Mouse (Mus musculus) spleen, adult 2 months (tissue): Measurements from ENCODE around the gene Xpo5. TPM values are rescaled to one million over a fixed set of nuclear protein-coding genes. Genes with fewer than 3 reads are reported as not detected.

Experiments used
- DNase-seq, 2 experiments: peaks; one replicate each; pipeline versions ENCODE4 v3.0.0 to v3.0.0-alpha.2; 2012 to 2021; ENCODE audit warnings: low spot score in 2 of 2, low read depth in 1 of 2
- H3K27ac ChIP-seq: fragments of 200-500 bp; 2 replicates; pipeline ENCODE4 v1.5.1; 2012; ENCODE audit warnings: low read length, inconsistent platforms; ENCODE audit not compliant: insufficient read depth
- H3K27me3 ChIP-seq: fragments of 200-500 bp; 2 replicates; pipeline ENCODE4 v1.6.1; 2012; ENCODE audit warnings: mild to moderate bottlenecking, moderate library complexity, low read length, inconsistent platforms; ENCODE audit not compliant: control insufficient read depth, insufficient read depth
- H3K36me3 ChIP-seq: fragments of 200-500 bp; 2 replicates; pipeline ENCODE4 v1.6.1; 2012; ENCODE audit warnings: mild to moderate bottlenecking, low read length, inconsistent platforms; ENCODE audit not compliant: control insufficient read depth, insufficient read depth
- H3K4me1 ChIP-seq: fragments of 200-500 bp; 2 replicates; pipeline ENCODE4 v1.6.1; 2011; ENCODE audit warnings: inconsistent platforms; ENCODE audit not compliant: control insufficient read depth, insufficient read depth, insufficient read length
- H3K4me3 ChIP-seq: fragments of 200-500 bp; 2 replicates; pipeline ENCODE4 v1.5.1; 2011; ENCODE audit warnings: mild to moderate bottlenecking, inconsistent platforms; ENCODE audit not compliant: insufficient read depth, insufficient read length; ENCODE audit errors: extremely low read depth
- CTCF ChIP-seq: fragments of 200-500 bp; IDR thresholded peaks from 2 replicates; pipeline ENCODE4 v1.5.1; 2011; ENCODE audit warnings: mild to moderate bottlenecking, inconsistent platforms; ENCODE audit not compliant: insufficient read depth, insufficient read length, insufficient replicate concordance; ENCODE audit errors: extremely low read depth
- POLR2A ChIP-seq: fragments of 200-500 bp; IDR thresholded peaks from 2 replicates; pipeline ENCODE4 v1.6.1; 2011; ENCODE audit warnings: low read depth, low read length, inconsistent platforms
- WGBS: fragments of 180-500 bp; shearing (Covaris S2); methylation state at CpG from one replicate; pipeline ENCODE4 v1.1.7; 2018; 5-methylcytosine and 5-hydroxymethylcytosine counted together
- polyA plus RNA-seq: library from polyadenylated mRNA; depleted of rRNA; stranded (reverse); fragments of >200 nt; gene quantifications from 2 replicates; pipeline ENCODE4 v1.2.3, GENCODE M21; 2012

The Xpo5 gene
- polyA plus RNA-seq, 1 experiment: 14.7 TPM

DNA sequence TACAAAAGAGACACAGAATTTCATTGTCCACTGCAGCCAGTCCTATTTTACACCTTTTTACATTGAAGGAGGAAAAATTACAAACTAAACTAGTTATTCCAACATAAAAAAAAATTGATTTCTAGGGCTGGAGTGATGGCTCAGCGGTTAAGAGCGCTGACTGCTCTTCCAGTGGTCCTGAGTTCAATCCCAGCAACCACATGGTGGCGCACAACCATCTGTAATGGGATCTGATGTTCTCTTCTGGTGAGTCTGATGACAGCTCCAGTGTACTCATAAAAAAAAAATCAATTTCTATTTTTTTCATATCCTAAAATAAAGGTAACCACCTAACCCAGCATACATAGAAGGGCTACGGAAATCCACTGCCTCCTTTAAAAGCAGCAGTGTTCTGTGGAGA, 20.3 kb upstream of the Xpo5 start:
- WGBS: 95% methylated on average over 4 of the region's 4 CpGs
- no peak for TF ChIP-seq CTCF
- no peak for TF ChIP-seq POLR2A
- no peak overlapping the region for H3K27ac ChIP-seq
- no peaks in the 10 kb centered on the region for H3K27me3 ChIP-seq
- no peak for DNase-seq
- no peaks in the 10 kb centered on the region for H3K4me1 ChIP-seq
- no peak overlapping the region for H3K4me3 ChIP-seq
- peaks cover 47% of the 10 kb centered on the region for H3K36me3 ChIP-seq

DNA sequence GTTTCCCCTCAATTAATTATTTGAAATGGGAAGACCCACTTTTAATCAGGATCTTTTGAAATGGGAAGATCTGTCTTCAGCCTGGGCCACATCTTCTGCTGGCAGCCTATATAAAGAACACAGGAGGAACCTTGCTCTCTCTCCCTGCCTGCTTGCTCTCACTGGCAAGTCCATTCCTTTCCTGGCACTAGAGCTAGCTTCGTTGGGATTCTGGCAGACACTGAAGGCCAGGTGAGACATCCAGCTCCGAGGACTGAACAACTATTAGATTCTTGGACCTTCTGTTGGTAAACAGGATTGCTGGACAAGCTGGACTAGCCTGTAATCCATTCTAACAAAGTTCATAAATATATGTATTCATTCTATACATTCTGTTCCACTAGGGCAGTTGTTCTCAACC, 13.8 kb upstream of the Xpo5 start:
- DNase-seq: no peak
- no peak overlapping the region for H3K4me3 ChIP-seq
- no peaks in the 10 kb centered on the region for H3K4me1 ChIP-seq
- WGBS: 91% methylated on average over 2 of the region's 2 CpGs
- H3K27ac ChIP-seq: no peak overlapping the region
- no peaks in the 10 kb centered on the region for H3K27me3 ChIP-seq
- no peak for TF ChIP-seq POLR2A
- no peak for TF ChIP-seq CTCF
- H3K36me3 ChIP-seq: peaks cover 32% of the 10 kb centered on the region

DNA sequence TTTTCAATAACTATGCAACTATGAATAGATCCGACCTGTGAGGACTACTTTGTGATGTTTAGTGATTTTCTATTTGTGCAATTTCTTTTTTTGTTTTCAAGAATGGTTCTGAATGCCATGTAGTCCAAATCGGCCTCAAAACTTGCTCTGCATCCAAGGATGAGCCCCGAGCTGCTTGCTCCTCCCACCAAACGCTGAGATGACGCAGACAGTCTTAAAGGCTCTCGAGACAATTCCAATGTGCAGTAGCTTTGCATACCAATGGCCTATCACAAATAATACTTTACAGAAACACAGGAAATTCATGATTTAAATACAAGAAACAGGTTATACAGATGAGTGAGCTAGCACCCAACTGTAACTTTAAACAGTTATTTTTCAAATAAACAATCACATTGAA, 1.4 kb upstream of the Xpo5 start:
- Histone ChIP-seq H3K36me3 (peaks cover 9% of the 10 kb centered on the region), H3K4me3 (no peak overlapping the region; the same call in 1 of the 2 replicates), H3K27me3 (no peaks in the 10 kb centered on the region), H3K4me1 (peaks cover 5% of the 10 kb centered on the region; the same call in 1 of the 2 replicates), H3K27ac (no peak overlapping the region)
- DNase-seq: no peak
- 51% methylated on average over 6 of the region's 6 CpGs for WGBS
- TF ChIP-seq POLR2A (no peak), CTCF (no peak)

DNA sequence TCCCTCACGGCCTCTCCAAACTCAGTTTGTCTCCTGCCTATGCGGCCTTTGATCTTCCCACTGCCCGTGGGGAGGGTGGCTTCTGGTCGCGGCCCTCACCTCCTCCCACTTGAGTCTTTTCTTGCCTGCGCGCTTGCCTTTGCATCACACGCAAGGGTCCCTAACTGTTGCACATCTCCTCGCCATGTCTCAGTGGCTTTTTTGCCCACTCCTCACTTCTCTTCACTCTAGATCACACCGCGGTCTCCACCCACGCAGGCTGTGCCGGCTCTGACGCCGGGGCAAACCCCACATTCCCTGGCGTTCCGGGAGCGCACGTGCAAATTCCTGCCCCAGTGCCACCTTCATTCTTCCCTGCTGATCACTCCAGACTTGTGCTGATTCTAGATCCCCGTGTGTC, 496 bp downstream of the Xpo5 start:
- no peak for DNase-seq
- peaks cover 6% of the 10 kb centered on the region; the same call in 1 of the 2 replicates for H3K36me3 ChIP-seq
- 1% methylated on average over 20 of the region's 20 CpGs for WGBS
- no peak for TF ChIP-seq CTCF
- no peak for TF ChIP-seq POLR2A
- peak overlapping the region; percentile 98 for H3K4me3 ChIP-seq
- H3K27ac ChIP-seq: peak overlapping the region; percentile 58
- no peaks in the 10 kb centered on the region for H3K27me3 ChIP-seq
- H3K4me1 ChIP-seq: peaks cover 5% of the 10 kb centered on the region; the same call in 1 of the 2 replicates

DNA sequence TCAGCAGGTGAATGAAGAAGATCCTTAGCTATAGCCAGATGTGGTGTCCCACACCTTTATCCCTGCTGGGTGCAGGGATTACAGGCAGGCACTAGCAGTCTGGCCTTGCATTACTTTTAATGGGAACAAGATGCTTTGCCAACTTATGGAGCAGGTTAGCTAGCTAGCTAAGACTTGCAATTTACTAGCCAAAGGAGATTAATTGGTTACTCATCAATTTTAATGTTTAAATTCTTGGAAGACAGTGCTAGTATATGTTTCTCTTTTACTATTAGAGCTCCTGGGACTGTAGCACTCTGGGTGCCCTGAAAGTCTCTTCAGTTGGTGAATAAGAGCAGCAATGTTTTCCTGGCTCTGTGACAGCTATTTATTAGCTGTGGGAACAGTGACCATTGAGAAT, 4.1 kb downstream of the Xpo5 start:
- no peak overlapping the region for H3K4me3 ChIP-seq
- peaks cover 3% of the 10 kb centered on the region; the same call in 1 of the 2 replicates for H3K4me1 ChIP-seq
- no peak for DNase-seq
- no peak for TF ChIP-seq CTCF
- no peak for TF ChIP-seq POLR2A
- peaks cover 19% of the 10 kb centered on the region for H3K36me3 ChIP-seq
- no peak overlapping the region for H3K27ac ChIP-seq
- no peaks in the 10 kb centered on the region for H3K27me3 ChIP-seq

DNA sequence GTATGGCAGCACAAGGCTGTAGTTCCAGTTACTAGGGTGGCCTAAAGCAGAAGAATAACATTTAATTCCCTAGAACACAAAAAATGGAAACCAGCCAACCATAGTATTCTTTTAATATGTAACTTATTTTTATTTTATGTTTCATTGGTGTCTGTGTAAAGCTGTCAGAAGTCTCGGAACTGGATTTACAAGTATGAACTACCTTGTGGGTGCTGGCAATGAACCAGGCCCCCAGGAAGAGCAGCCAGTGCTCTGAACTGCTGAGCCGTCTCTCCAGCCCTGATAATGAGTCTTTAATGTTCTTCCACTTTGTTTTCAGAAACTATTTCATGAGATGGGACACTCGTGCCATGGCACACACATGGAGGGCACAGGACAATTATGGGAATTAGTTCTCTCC, 8.0 kb downstream of the Xpo5 start:
- Histone ChIP-seq H3K27ac (no peak overlapping the region), H3K36me3 (peaks cover 30% of the 10 kb centered on the region), H3K4me3 (no peak overlapping the region), H3K4me1 (no peaks in the 10 kb centered on the region), H3K27me3 (no peaks in the 10 kb centered on the region)
- no peak for DNase-seq
- no peak for TF ChIP-seq POLR2A
- TF ChIP-seq CTCF: no peak
- WGBS: 91% methylated on average over 3 of the region's 3 CpGs

DNA sequence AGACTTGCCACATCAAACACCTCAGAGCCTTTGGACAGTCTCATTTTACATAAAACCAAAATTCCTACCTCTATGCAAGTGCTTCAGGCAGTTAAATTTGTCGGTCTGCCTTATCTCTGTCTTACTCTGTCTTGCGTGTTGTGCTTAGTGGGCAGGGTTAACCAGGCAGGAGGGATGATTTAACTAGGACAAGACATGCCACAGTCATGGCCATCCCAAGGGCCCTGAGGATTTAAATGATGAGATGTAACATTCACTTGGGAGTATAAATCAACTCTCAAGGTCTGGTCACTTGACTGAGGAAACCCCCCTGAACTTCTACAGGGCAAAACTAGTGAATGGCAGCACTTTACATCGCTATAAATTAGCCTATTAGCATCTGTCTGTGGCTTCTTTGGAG, 19.0 kb downstream of the Xpo5 start:
- Histone ChIP-seq H3K4me3 (no peak overlapping the region), H3K36me3 (peaks cover 54% of the 10 kb centered on the region), H3K27ac (no peak overlapping the region), H3K4me1 (no peaks in the 10 kb centered on the region), H3K27me3 (no peaks in the 10 kb centered on the region)
- TF ChIP-seq CTCF (no peak), POLR2A (no peak)
- DNase-seq: no peak
- 91% methylated on average over 3 of the region's 3 CpGs for WGBS
